Mouse (Mus musculus): ENCODE data around the gene Ets1.

- TF ChIP-seq CTCF (IDR thresholded peaks at IDR 0.05; ENCODE audit: low read depth, low read length) (no peak), POLR2AphosphoS5 (IDR thresholded peaks at IDR 0.05; ENCODE audit: insufficient replicate concordance, low read depth, low read length) (no peak), GATA1 (IDR thresholded peaks at IDR 0.05; ENCODE audit: borderline replicate concordance, low read length) (no peak), TAL1 (conservative IDR thresholded peaks at IDR 0.05; ENCODE audit: low read depth, low read length) (no peak), GATA2 (IDR thresholded peaks at IDR 0.05; ENCODE audit: borderline replicate concordance, low read depth, low read length) (no peak)
These were observed 39.8 kb downstream of the Ets1 start for GRCm38 (mm10) chr9:32675671-32676409.

All from G1E (cell line).